Mouse (Mus musculus): ENCODE measurements around the gene Zfp644. TPM values are rescaled to one million over a fixed set of nuclear protein-coding genes. Genes with fewer than 3 reads are reported as not detected.

The Zfp644 gene
- polyA plus RNA-seq, 1 experiment, result 22.2 TPM

DNA sequence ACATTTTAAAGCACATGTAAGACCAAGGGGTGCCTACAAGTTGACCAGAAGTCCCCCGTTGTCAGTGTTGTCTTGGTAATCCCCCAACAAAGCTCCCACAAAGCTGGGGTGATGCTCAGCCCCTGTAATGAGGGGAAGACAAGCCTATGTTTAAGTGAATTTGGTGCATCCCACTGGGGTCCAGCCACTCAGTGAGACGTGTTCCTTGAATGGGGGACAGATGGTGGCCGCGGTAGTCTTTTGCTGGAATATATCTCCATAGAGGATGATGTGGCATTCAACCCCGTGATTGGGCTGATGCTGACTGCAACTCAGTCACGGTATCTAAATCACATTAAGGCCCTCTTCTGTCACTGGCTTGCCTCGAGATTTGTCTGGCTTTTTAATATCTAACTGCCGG lies 97.6 kb downstream of the Zfp644 start:
- H3K27me3 ChIP-seq (ENCODE audit: control insufficient read depth, insufficient read depth, low read length), result no peaks in the 10 kb centered on the region
- no peak for TF ChIP-seq CTCF (IDR thresholded peaks at IDR 0.05; ENCODE audit: control insufficient read depth, insufficient read depth, insufficient replicate concordance, low read depth, low read length)
- no peak for TF ChIP-seq POLR2A (IDR thresholded peaks at IDR 0.05; ENCODE audit: control insufficient read depth, low read depth, low read length)
- H3K4me1 ChIP-seq (ENCODE audit: control insufficient read depth, insufficient read depth, low read length), result no peaks in the 10 kb centered on the region
- no peak overlapping the region for H3K27ac ChIP-seq (ENCODE audit: control insufficient read depth, insufficient read depth, low read depth, low read length)
- no peak overlapping the region for H3K4me3 ChIP-seq (ENCODE audit: control insufficient read depth, low read depth, low read length)
- H3K36me3 ChIP-seq (ENCODE audit: control insufficient read depth, insufficient read depth, low read length), result no peaks in the 10 kb centered on the region

DNA sequence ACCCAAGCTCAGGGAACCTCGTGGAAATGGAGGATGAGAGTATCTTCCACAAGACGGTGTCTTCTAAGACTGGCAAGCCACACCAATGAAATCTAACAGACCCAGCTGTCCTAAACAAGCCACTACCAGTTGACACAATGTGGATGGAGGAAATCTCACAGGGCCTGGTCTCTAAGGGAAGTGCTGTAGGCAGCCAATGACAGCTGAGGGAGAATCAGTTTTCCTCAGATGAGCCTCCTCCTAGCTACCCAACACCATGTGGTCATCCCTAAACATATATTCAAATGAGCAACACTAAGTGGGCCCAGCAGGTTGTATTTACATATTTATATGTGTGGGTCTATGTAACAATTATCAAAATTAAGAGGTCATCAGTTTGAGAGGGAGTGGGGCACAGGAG lies 99.6 kb downstream of the Zfp644 start:
- Histone ChIP-seq H3K36me3 (ENCODE audit: control insufficient read depth, insufficient read depth, low read length) (no peaks in the 10 kb centered on the region), H3K27ac (ENCODE audit: control insufficient read depth, insufficient read depth, low read depth, low read length) (no peak overlapping the region), H3K27me3 (ENCODE audit: control insufficient read depth, insufficient read depth, low read length) (no peaks in the 10 kb centered on the region), H3K4me1 (ENCODE audit: control insufficient read depth, insufficient read depth, low read length) (no peaks in the 10 kb centered on the region), H3K4me3 (ENCODE audit: control insufficient read depth, low read depth, low read length) (no peak overlapping the region)
- no peak for TF ChIP-seq CTCF (IDR thresholded peaks at IDR 0.05; ENCODE audit: control insufficient read depth, insufficient read depth, insufficient replicate concordance, low read depth, low read length)
- TF ChIP-seq POLR2A (IDR thresholded peaks at IDR 0.05; ENCODE audit: control insufficient read depth, low read depth, low read length), result no peak

DNA sequence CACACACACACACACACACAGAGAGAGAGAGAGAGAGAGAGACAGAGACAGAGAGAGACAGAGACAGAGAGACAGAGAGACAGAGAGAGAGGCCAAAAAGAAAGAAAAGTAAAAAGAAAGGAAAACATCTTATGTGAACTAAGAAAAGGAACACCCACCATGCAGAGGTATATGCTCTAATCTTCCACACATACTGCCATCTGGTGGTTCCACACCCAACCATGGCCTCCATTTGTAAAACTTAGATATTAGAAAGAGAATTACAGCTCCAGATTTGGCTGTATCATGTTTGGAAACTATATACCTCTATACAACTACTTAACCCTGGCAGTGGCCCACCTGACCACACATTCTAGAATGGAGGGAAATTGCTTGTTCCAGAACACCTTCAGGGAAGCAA lies 102.7 kb downstream of the Zfp644 start:
- Histone ChIP-seq H3K4me1 (ENCODE audit: control insufficient read depth, insufficient read depth, low read length) (peaks cover 9% of the 10 kb centered on the region), H3K36me3 (ENCODE audit: control insufficient read depth, insufficient read depth, low read length) (no peaks in the 10 kb centered on the region), H3K27me3 (ENCODE audit: control insufficient read depth, insufficient read depth, low read length) (no peaks in the 10 kb centered on the region), H3K4me3 (ENCODE audit: control insufficient read depth, low read depth, low read length) (no peak overlapping the region), H3K27ac (ENCODE audit: control insufficient read depth, insufficient read depth, low read depth, low read length) (no peak overlapping the region)
- TF ChIP-seq CTCF (IDR thresholded peaks at IDR 0.05; ENCODE audit: control insufficient read depth, insufficient read depth, insufficient replicate concordance, low read depth, low read length) (no peak), POLR2A (IDR thresholded peaks at IDR 0.05; ENCODE audit: control insufficient read depth, low read depth, low read length) (no peak)

DNA sequence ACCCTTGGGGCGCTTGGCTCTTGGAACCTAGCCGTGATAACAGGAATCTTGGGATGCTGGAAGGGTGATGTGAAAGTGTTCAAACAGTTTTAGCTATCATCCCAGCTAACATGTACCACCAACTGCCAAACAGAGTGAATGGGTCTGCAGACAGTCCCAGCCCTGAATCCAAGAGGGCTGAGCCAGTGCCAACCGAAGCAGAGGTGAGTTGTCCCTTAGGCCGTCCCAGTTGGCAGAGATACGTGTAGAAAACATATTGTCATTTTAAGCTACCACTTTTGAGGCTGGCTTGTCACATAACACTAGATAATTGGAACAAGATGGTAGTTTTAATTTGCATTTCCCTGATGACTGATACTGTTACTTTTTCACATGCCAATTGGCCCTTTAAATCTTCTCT lies 106.4 kb downstream of the Zfp644 start:
- H3K27ac ChIP-seq (ENCODE audit: control insufficient read depth, insufficient read depth, low read depth, low read length), result no peak overlapping the region
- no peaks in the 10 kb centered on the region for H3K27me3 ChIP-seq (ENCODE audit: control insufficient read depth, insufficient read depth, low read length)
- no peaks in the 10 kb centered on the region for H3K36me3 ChIP-seq (ENCODE audit: control insufficient read depth, insufficient read depth, low read length)
- H3K4me3 ChIP-seq (ENCODE audit: control insufficient read depth, low read depth, low read length), result no peak overlapping the region
- H3K4me1 ChIP-seq (ENCODE audit: control insufficient read depth, insufficient read depth, low read length), result peaks cover 11% of the 10 kb centered on the region
- no peak for TF ChIP-seq CTCF (IDR thresholded peaks at IDR 0.05; ENCODE audit: control insufficient read depth, insufficient read depth, insufficient replicate concordance, low read depth, low read length)
- TF ChIP-seq POLR2A (IDR thresholded peaks at IDR 0.05; ENCODE audit: control insufficient read depth, low read depth, low read length), result no peak

DNA sequence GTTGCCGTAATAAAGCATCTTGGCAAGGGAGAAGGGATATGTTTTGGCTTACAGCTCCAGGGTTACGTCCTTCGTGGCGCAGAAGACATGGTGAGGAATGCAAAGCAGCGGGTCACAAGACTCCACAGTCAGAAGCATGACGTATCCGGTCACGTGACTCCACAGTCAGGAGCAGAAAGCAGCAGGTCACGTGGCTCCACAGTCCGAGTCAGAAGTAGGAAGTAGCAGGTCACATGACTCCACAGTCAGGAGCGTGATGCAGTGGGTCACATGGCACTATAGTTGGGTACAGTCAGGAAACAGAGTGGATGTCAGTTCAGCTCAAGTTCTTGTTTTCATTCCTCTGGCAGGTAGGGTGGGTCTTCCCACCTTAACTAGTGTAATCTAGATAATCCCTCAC lies 107.4 kb downstream of the Zfp644 start:
- H3K4me3 ChIP-seq (ENCODE audit: control insufficient read depth, low read depth, low read length), result peak overlapping the region; percentile 43
- H3K27me3 ChIP-seq (ENCODE audit: control insufficient read depth, insufficient read depth, low read length), result no peaks in the 10 kb centered on the region
- no peak; the same call in 1 of the 2 replicates for TF ChIP-seq POLR2A (IDR thresholded peaks at IDR 0.05; ENCODE audit: control insufficient read depth, low read depth, low read length)
- no peak for TF ChIP-seq CTCF (IDR thresholded peaks at IDR 0.05; ENCODE audit: control insufficient read depth, insufficient read depth, insufficient replicate concordance, low read depth, low read length)
- H3K36me3 ChIP-seq (ENCODE audit: control insufficient read depth, insufficient read depth, low read length), result no peaks in the 10 kb centered on the region
- peaks cover 11% of the 10 kb centered on the region for H3K4me1 ChIP-seq (ENCODE audit: control insufficient read depth, insufficient read depth, low read length)
- H3K27ac ChIP-seq (ENCODE audit: control insufficient read depth, insufficient read depth, low read depth, low read length), result no peak overlapping the region

DNA sequence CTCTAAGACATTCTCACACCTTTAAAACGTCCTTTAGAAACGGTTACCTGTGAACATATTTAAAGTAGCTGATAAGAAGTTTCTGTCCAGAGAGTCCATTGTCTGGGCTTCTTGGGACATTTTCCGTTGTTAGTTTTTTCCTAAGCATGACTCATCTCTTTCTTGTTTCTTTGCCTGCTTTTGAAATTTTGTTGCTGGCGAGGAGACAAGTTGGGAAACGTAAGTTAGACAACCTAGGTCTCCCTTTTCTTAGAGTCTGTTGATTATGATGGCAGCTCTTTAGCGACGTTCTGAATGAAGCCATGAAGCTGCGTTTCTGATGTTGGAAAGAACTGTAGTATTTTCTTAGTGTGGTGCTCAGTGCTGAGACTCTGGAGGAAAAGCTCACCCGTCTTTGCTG lies 108.1 kb downstream of the Zfp644 start:
- no peak overlapping the region for H3K27ac ChIP-seq (ENCODE audit: control insufficient read depth, insufficient read depth, low read depth, low read length)
- H3K36me3 ChIP-seq (ENCODE audit: control insufficient read depth, insufficient read depth, low read length), result no peaks in the 10 kb centered on the region
- peaks cover 11% of the 10 kb centered on the region for H3K4me1 ChIP-seq (ENCODE audit: control insufficient read depth, insufficient read depth, low read length)
- no peak overlapping the region for H3K4me3 ChIP-seq (ENCODE audit: control insufficient read depth, low read depth, low read length)
- no peak for TF ChIP-seq CTCF (IDR thresholded peaks at IDR 0.05; ENCODE audit: control insufficient read depth, insufficient read depth, insufficient replicate concordance, low read depth, low read length)
- TF ChIP-seq POLR2A (IDR thresholded peaks at IDR 0.05; ENCODE audit: control insufficient read depth, low read depth, low read length), result no peak
- no peaks in the 10 kb centered on the region for H3K27me3 ChIP-seq (ENCODE audit: control insufficient read depth, insufficient read depth, low read length)

DNA sequence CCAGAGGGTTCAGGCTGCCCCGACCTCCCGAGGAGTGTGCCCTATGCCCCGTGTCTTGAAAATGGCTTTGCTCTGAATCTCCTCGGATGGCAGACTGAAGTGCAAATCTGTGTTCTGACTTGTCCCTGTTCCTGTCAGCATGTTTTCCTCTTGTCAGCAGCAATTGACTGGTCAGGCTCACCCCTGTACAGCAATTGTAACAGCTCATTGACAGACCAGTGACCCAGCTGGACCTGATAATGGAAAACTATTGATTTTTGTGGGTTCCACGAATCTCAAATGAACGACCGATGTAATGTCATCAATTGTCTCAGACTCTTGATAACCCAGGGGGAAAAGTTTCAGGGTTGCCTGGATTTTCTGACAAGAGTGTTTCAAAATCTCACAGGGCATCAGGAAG lies 116.1 kb downstream of the Zfp644 start:
- Histone ChIP-seq H3K27me3 (ENCODE audit: control insufficient read depth, insufficient read depth, low read length) (no peaks in the 10 kb centered on the region), H3K4me3 (ENCODE audit: control insufficient read depth, low read depth, low read length) (no peak overlapping the region), H3K27ac (ENCODE audit: control insufficient read depth, insufficient read depth, low read depth, low read length) (no peak overlapping the region), H3K36me3 (ENCODE audit: control insufficient read depth, insufficient read depth, low read length) (no peaks in the 10 kb centered on the region), H3K4me1 (ENCODE audit: control insufficient read depth, insufficient read depth, low read length) (no peaks in the 10 kb centered on the region; the same call in 1 of the 2 replicates)
- no peak for TF ChIP-seq CTCF (IDR thresholded peaks at IDR 0.05; ENCODE audit: control insufficient read depth, insufficient read depth, insufficient replicate concordance, low read depth, low read length)

DNA sequence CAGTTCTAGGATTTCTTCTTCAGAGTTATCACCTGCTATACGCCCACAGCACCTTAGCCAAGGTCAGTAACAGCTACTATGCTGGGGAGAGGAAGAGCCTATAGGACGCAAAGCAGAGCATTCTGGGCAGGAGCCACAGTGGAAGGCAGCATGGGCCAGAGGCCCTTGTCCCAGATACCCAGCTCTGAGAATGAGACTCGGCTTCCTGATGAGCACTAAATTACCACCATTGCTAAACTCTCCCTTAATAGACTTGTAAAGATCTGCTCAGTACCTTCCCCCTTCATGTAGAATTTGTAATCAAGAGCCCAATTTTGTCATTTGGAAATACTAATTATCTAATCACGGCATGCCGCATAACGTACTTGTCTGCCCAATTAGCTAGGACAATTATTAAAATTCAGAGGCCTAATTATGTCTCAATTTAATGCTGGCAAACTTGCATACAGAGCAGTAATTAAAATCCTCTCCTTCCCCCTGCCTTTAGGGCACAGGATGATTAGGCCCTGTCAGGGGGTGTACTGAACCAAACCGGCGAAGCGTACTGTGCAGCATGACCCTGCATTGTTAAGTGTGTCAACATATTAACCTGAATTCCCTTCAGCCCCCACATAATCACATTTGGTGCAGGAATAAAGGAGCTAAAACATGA lies 119.7 kb downstream of the Zfp644 start:
- H3K27me3 ChIP-seq (ENCODE audit: control insufficient read depth, insufficient read depth, low read length), result no peaks in the 10 kb centered on the region

More for the DNA sequence above, 119.7 kb downstream of the Zfp644 start:
- Histone ChIP-seq H3K4me1 (ENCODE audit: control insufficient read depth, insufficient read depth, low read length) (peaks cover 3% of the 10 kb centered on the region), H3K4me3 (ENCODE audit: control insufficient read depth, low read depth, low read length) (no peak overlapping the region), H3K27ac (ENCODE audit: control insufficient read depth, insufficient read depth, low read depth, low read length) (no peak overlapping the region), H3K36me3 (ENCODE audit: control insufficient read depth, insufficient read depth, low read length) (no peaks in the 10 kb centered on the region)
- TF ChIP-seq CTCF (IDR thresholded peaks at IDR 0.05; ENCODE audit: control insufficient read depth, insufficient read depth, insufficient replicate concordance, low read depth, low read length) (no peak), POLR2A (IDR thresholded peaks at IDR 0.05; ENCODE audit: control insufficient read depth, low read depth, low read length) (no peak)

All from testis, adult 2 months (tissue).